Mouse (Mus musculus) T-helper 1 cell (primary cell): ENCODE measurements around the gene Med25.

Experiments
- in situ Hi-C: fragments of 300-600 bp; cut with MboI, MseI; formaldehyde crosslinking; loops from one replicate; pipeline ENCODE4 v1.15.1; 2025; ENCODE audit warnings: high pct_unique_total_duplicates

Gene Med25

DNA sequence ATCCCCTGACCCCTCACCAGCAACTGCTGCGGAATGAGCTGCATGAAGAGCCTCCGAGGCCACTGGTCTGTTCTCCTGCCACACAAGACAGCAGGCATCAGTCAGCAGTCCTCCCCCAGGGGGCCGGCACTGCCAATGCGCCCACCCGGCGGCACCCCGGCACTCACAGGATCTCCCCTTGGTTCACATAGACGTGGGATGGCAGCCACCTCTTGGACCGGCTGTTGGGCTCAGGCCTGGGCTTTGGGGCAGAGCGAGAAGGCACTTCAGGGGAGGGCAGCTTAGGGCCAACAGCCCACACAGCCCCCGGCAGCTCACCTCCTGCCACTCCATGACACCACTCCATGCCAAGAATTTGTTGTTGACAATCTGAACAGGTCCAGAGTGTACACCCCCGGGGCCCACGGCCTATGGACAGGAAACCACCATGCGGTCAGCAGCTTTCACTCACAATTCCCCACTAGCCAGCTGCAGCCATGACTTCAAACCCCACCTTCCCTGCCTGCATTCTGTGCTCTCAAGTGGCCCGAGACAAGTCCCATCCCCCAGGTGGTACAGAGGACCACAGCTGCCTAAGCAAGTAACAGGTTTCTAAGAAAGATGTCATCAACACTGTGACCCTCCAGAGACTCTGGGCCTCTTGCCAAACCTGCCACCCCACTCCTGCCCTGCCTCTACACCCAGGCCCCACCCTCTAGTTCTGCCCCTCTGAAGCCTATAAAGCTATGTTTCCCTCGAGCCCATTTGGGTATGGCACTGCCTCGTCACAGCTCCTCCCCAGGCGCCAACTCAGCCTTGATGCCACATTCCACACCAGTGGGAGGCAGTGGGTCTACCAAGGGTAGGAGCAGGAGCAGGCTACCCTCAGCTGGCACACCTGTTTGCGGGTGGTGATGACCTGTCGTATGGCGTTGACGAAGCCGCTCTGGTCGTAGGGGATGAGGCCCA is 27.6 kb downstream of the Med25 start:
- in situ Hi-C loops: no loop called here

DNA sequence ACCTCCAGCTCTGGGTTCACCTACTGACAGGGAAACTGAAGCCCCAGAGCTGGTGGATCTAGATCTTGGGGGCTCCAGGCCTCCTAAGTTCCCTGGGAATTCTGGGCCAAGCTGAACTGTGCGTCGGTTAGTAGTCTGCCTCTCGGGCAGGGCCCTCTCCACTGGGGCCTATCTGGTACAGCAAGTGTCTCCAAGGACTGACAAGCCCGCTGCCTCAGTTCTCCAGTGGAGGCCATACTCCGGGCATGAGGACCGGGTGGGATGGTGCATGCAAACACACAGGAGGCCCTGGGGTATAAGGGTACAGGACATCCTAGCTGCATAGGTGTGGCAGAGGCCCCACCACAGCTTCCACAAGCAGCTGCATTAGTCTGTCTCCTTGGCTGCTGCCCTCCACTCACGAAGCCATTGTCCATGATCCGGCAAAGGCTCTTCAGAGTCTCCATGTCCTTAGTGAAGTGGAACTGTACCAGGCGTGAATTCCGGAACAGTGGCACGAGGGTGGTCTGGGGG is 28.5 kb downstream of the Med25 start:
- in situ Hi-C loops: no loop called here

DNA sequence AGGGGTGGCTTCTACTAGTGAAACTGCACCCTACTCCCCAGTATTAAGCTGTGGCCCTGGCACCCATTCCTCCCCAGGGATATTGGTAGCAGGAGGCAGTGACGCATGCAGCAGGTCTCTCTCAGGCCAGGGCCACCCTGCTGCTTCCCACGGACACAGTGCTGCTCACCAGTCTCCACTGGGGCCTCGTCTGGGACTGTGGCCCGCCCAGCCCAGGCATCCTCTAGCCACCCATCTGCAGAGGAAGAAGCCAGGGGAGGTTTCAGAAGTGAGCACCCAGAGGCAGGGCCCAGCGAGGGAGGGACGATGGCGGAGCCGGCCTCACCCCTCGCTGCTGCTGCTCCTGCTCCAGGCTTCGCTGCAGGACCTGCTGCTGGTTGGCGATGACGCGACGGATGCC is 29.3 kb downstream of the Med25 start:
- in situ Hi-C loops: no loop called here

DNA sequence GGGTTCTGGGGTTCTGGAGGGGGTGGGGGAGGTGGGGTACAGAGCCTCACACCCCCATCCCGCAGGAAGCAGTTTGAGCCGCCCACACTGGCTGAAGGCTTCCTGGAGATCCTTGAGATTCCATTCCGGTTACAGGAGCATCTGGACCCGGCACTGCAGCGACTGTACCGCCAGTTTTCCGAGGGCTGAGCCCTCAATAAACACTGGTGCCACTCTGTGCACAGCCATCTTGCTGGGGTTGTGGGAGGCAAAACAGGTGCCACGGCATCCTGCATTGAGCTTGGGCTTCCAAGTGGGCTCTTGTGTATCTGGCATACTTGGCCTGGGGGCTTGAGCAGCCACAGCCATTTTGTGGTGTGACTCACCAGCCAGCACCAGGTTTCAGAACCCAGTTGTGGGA is 30.1 kb downstream of the Med25 start:
- in situ Hi-C loops: no loop called here

DNA sequence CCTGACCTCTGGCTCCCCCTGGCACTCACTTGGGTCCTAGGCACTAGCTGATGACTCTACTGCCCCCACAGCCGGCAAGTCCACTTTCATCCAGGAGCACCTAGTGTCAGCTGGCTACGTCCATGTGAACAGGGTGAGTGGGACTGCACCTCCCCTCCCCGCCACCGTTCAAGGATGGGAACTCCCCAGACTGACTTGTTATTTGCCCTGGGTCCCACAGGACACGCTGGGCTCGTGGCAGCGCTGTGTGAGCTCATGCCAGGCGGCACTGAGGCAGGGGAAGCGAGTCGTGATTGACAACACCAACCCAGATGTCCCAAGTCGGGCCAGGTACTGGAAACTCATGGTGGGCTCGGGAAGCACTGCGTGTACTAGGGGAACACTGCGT is 31.1 kb downstream of the Med25 start:
- in situ Hi-C loops: no loop called here

DNA sequence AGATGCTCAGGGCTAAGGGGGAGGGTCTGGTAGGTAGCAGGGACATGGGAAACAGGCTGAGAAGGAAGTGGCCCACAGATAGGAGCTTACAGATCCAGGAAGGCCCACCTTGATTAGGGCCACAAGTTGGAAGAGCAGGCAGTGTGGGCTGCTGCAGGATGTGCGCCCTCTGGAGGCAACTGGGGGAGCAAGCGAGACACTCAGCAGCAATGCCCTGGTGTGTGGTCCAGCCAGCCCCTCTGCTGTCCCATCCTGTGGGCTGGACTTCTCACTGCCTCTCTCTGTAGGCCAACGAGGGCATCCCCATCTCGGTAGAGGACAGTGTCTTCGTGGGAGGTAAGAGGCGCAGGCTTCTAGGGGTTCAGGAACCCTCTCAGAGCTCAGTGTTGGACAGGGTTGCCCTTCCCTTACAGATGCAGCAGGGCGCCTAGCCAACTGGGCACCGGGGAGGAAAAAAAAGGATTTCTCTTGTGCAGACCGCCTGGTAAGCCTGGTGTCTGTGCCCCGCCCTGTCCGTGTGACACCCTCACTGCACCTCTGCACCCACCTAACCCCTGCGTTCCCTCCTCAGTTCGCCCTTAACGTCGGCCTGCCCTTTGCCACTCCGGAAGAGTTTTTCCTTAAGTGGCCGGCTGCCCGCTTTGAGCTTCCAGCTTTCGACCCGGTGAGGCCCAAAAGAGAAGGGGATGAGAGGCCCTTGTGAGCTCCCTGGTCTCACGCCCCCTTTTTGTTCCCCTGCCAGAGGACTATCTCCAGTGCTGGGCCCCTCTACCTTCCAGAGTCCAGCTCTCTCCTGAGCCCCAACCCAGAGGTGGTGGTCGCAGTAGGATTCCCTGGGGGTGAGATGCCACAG is 31.7 kb downstream of the Med25 start:
- in situ Hi-C loops: no loop called here

DNA sequence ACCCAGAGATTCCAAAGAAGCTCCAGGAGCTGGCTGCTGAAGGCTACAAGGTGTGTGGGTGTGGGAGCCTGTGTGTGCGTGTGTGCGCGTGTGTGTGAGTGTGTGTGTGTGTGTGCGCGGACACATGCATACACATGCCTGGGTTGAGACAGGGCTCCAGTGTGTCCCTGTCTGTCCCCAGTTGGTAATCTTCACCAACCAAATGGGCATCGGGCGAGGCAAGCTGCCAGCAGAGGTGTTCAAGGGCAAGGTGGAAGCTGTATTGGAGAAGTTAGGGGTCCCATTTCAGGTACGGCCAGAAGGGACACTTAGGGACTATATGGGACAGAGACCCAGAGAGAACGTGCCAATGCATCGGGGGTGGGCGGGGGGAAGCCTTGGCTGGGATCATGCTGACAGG is 32.6 kb downstream of the Med25 start:
- in situ Hi-C loops: no loop called here

DNA sequence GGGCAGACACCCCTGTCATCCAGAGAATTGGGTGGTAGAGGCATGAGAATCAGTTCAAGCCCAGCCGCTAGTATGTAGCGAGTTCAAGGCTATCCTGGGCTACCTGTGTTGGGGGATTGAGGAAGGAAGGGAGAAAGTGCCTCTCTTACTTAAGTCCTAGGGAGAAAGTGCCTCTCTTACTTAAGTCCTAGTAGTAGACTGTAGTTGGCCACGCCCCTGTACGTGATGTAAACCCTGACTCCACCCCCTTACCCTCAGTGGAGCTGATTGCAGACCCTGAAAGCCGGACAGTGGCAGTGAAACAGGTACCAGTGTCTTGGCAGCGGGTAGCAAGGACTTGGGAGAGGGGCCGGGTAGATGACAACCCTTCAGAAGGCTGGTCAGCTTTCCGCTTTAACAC is 34.6 kb downstream of the Med25 start:
- in situ Hi-C loops: no loop called here

DNA sequence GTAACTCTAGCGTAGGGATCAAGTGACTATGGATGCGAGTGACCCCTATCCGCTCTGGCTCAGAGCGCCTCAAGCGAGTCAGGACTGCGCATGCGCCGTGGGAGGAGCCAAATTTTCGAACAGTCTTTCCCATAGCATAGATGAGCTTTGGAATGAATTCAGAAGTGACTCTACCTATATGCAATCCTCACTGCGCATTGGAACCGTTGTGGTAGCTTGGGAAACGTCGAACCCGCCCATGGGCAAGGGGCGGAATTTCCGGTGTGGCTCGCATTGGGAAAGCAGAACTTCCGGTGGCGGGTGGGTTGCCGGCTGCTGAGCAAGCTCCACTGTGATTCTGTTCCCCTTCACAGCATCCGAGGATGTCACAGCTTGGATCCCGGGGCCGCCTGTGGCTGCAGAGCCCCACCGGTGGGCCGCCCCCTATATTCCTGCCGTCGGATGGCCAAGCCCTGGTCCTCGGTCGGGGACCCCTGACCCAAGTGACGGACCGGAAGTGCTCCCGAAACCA is 35.4 kb downstream of the Med25 start, which contains the start of gene Pnkp:
TSS of gene Pnkp (plus strand) at position 98 of the 511 bp plus-strand sequence.
- in situ Hi-C loops: no loop called here

DNA sequence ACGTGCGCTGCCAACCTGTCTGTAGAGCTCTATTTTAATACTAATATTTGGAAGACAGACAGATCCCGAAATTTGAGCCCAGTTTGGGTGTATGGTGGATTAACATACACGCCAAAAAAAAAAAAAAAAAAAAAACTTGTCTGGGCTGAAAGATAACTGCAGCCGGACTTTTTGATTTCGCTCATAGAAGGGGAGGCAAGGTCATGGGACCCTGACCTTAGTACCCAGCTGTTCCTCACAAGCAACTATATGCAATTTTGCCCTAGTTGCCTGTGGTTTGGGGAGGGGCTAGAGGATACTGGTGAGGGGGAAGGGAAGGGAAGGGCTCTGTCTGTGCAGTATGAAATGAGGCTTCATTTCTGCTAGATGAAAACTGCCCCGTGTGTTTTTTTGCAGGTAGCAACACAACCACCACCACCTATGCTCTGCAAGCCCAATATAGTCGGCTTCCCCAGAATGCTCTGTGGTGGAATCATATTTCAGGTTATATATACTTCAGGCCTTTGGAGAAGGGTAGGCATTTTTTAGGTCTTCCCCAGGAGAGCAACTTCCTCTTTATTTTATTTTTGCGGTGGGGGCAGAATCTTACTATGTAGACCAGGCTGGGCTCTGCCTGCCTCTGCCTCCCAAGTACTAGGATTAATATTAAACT is 36.1 kb downstream of the Med25 start:
- in situ Hi-C loops: no loop called here

DNA sequence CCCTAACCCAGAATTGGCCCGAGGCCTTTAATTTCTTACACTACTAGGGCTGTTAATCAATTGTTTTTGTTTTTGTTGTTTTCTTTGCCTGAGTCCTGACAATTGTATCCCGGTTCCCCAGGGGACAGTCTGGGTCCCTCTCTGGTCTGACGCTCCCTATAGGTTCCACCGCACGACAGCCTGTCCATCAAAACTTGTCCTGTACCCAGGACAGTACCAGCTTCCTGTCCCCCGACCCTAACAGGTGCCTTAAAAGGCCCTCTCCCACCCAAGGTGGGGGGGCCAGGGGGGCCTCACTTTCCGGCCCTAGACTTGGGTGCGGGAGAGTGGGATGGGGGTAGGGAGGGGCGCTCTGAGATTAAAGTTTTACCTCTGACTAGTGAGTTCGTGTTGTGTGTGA is 37.5 kb downstream of the Med25 start:
- in situ Hi-C loops: no loop called here

DNA sequence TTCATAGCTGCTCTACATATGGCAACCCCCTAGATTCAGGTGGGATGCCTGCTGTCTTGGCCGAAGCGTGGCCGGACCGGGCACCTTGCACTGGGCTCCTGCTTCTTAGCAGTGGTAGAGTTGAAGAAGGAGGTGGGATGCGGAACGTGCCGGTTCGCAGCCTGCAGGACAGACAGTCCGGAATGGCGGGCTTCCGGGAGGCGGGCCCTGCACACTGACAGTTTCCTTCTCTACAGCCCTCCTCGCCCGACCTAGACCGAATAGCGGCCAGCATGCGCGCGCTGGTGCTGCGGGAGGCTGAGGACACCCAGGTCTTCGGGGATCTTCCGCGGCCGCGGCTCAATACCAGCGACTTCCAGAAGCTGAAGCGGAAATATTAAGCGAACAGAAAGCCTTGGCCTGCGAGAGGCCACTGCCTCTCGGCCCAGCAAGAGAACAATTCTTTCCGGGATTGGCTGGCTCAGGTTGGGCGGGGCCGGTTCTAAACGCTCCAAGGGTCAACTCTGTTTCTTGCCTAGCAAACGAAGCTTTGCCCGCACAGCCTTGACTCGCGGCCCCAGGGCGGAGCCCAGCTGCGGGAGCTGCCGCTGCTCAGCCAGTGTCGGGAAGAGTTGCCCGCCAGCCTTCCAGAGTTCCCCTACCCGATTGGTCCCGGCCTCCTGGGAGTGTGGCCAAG is 38.0 kb downstream of the Med25 start:
- in situ Hi-C loops: no loop called here

DNA sequence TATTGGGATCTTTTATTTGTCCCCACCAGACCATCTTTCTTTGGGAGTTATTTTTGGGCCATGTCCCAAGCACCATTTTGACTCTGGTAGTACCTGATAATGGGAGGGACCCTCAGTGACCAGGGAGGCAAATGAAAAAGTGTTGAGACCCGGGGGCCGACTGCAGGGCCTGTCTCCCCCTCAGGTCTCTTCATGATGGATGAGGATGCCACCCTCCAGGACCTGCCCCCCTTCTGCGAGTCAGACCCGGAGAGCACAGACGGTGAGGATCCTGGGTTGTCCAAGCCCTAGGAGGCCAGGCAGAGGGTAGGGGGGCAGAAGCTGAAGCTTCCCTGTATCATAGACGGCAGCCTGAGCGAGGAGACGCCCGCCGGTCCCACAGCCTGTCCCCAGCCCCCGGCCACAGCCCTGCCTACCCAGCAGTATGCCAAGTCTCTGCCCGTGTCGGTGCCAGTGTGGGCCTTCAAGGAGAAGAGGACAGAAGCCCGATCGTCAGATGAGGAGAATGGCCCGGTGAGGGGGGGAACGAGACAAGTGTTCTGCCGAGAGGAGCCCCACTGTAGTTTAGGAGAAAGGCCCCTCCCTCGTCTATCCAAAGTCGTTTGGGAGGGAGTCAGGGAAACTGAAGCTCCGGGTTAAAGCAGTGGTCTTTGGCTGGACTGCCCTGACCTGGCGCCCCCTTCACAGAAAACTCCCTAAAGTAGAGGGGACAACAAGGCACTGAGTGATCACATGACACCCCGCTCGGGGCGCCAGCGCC is 38.7 kb downstream of the Med25 start:
- in situ Hi-C loops: no loop called here

DNA sequence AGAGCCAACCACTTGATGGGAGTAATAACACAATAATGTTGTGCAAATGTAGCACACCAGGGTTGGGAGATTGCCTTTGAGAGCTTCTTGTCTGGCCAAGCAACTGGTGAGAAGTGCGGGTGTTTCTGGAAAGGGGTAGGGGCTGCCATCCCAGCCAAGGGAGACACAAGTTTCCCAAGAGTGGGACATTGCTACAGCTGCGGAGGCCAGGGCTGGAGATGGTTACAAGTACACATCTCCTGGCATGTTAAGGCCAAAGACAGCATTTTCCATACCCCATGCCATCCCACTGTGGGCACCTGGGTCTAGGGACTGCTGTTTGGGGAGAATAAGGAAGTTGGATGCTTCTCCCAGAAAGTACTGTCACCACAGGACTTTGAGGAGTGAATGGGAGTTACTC is 39.4 kb downstream of the Med25 start:
- in situ Hi-C loops: no loop called here

DNA sequence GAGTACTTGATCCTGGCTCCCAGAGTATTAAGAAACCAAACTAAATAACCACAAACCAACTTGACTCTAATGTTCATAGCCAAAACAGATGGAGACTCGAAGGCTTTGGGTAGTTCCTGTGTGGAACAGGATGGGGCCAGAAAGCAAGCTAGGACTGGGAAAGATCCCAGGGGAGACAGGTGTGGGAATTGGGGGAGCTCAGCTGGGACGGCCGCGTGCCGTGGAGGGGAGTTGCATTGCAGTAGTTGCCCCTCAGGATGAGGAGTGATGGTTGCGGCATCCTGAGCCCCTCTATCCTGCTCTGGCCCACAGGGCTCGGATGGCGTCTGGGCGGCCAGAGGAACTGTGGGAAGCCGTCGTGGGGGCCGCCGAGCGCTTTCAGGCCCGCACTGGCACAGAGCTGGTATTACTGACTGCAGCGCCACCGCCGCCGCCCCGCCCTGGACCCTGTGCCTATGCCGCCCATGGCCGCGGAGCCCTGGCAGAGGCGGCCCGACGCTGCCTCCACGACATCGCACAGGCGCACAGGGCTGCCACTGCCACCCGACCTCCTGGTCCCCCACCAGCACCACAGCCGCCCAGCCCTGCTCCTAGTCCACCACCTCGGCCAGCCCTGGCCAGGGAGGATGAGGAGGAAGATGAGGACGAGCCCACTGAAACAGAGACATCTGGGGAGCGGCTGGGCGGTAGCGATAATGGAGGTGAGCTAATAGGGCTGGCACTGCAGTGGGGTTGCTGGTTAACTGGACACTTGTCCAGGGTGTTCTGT is 40.1 kb downstream of the Med25 start:
- in situ Hi-C loops: no loop called here

DNA sequence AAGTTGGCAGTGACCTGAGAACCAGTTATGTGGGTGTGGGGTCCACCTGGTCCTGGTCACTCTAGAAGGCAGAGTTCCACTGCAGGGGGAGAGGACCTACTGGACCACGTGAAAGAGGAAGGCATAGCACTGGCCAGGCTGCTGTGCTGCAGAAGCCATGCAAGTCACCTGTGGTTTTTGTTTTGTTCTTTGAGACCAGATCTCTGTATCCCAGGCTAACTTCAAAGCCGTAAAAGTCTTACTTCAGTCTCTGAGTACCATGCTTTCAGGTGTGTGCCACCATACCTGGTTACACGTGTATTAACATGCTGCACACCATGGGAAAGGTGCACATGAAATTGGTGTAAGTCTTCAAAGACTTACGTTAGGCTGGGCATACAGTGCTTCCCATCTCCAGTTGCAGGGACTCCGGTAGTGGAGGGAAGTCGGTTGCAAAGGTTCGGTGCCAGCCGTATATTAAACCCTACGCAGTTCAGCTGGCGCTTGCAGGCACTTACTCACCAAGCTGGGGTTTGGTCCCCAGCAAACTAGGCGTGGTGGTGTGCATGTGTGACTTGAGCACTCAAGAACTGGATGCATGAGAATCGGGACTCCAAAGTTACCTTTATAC is 40.8 kb downstream of the Med25 start:
- in situ Hi-C loops: no loop called here

DNA sequence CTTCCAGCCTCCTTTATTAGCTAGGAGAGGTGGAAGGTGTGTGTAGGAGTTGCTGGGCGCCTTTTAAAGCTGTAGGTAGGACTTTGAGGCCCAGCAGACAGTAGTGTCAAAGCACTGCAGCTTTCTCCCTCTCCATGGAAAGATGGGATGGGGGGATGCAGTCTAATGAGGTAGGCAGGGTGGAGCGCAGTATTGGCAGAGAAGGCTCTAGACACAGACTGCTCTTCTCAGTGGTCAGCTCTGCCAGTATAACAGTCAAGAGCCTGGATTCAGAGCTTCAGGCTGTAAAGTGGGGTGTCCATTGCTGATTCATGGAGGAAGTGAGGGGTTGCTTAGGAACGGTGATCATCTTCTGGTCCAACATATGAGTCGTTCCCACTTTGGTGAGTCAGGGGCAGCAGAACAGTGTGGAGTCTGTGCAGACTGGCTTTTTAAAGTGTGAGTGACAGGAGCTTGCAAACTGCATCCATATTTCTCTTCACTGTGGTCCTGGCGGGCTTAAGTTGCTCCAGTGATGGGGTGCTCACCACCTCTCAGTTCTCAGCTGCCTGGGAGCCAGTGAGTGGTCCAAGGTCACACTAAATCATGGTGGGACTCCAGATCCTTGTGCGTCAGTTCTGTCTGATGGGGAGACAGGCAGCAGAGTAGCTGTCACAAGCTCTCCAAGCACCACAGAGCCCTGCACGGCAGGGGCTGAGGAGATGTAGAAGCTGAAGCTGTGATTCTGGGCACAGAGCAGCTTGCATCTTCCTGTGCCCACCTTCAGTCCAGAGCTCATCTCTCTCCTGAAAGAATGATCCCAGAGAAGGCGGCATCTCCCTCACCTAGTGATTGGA is 41.5 kb downstream of the Med25 start:
- in situ Hi-C loops: no loop called here

DNA sequence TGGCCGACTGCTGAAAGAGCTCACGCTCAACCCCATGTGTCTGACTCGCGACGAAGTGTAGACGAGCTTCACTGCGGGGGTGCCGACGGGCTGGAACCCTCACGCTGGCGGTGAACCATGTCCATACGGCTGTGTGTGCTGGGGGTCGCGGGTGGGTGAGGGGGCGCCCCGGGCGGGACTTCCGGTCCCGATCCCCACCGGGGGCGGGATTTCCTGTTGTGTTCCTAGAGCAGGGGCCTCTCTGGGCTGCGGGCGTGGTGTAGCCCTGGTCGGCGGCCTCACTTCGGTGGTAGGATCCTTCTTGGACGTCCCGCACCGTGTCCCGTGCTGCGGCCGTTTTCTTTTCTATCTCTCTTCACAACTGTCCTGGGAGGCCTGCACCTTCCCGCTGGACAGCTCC is 42.4 kb downstream of the Med25 start:
- in situ Hi-C loops: no loop called here
